Mouse (Mus musculus) activated CD4-positive, CD25-positive, alpha-beta regulatory T cell (primary cell): ENCODE data around the gene Cadm3. TPM values are rescaled to one million over a fixed set of nuclear protein-coding genes. Genes with fewer than 3 reads are reported as not detected.

Source experiments
- polyA plus RNA-seq, 2 experiments: library from polyadenylated mRNA; unstranded; fragments of 100-300 nt; shearing (Covaris generic); gene quantifications; one replicate each; pipeline ENCODE4 v1.2.1; 2017

Gene Cadm3
- polyA plus RNA-seq = not detected

GRCm38 (mm10) chr1:173367356-173368046, at the start of gene Cadm3:
Gene Cadm3, minus strand, starts transcription at chr1:173367695.

GRCm38 (mm10) chr1:173350372-173350957, 17.0 kb downstream of the Cadm3 start, which contains the start of gene Aim2:
Gene Aim2, plus strand, starts transcription at chr1:173350879.

GRCm38 (mm10) chr1:173333312-173334253, 33.9 kb downstream of the Cadm3 start, which contains the start of gene Ackr1:
Gene Ackr1, minus strand, starts transcription at chr1:173333750.

Other genes with a start within 250 kb of the Cadm3 start
- under 1 TPM in 1 of 2 experiments, not detected in 1; 0.05 TPM for gene Olfr1408, start 230.3 kb downstream of the Cadm3 start, polyA plus RNA-seq
- gene Olfr1406, start 177.1 kb downstream of the Cadm3 start, polyA plus RNA-seq = under 1 TPM in 1 of 2 experiments, not detected in 1; 0.27 TPM
- gene Olfr218, start 169.9 kb downstream of the Cadm3 start, polyA plus RNA-seq = not detected
- under 1 TPM in 1 of 2 experiments, not detected in 1; 0.06 TPM for gene Olfr1404, start 155.3 kb downstream of the Cadm3 start, polyA plus RNA-seq
- gene Fcer1a, start 140.5 kb downstream of the Cadm3 start, polyA plus RNA-seq = under 1 TPM in 1 of 2 experiments, not detected in 1; 0.23 TPM
- gene Olfr418, start 101.7 kb downstream of the Cadm3 start, polyA plus RNA-seq = not detected
- not detected for gene Mptx2, start 89.9 kb downstream of the Cadm3 start, polyA plus RNA-seq
- gene Ackr1, start 33.9 kb downstream of the Cadm3 start, polyA plus RNA-seq = not detected
- 10 to 100 TPM; 31.9 to 52.3 TPM for gene Aim2, start 16.8 kb downstream of the Cadm3 start, polyA plus RNA-seq
- gene Ifi206, start 123.3 kb upstream of the Cadm3 start, polyA plus RNA-seq = 100 to 1,000 TPM; 120 to 199 TPM
- 10 to 100 TPM; 15.2 to 60.8 TPM for gene Ifi214, start 168.3 kb upstream of the Cadm3 start, polyA plus RNA-seq
- gene Ifi213, start 231.6 kb upstream of the Cadm3 start, polyA plus RNA-seq = 100 to 1,000 TPM in 1 of 2 experiments, 10 to 100 TPM in 1; 67.3 to 186 TPM